In genomic region chr4:40268204-40268813, GRCm38 (mm10) we compare ENCODE assay signal across 8 mouse cellular contexts. TPM values are rescaled to one million over a fixed set of nuclear protein-coding genes. Genes with fewer than 3 reads are reported as not detected.
DNase-seq lines count a peak whose midpoint lies in the region; ATAC-seq and TF ChIP-seq lines count a peak whose summit lies in the region.

No protein-coding gene starts in this region.

- H3K9ac ChIP-seq in hindbrain, postnatal 0 days (replicated peaks; ENCODE audit: low read length): peak overlapping the region; percentile 78

- intact Hi-C loops in left cerebral cortex, adult 2 months (cut with DNase I): loop anchor here (2.0 kb wide), 1 partner anchor 126 kb away; the partner anchor contains the start of gene Aco1

- peak overlapping the region; percentile 74 for H3K4me3 ChIP-seq in hindbrain, postnatal 0 days (ENCODE audit: low read length)
- peak overlapping the region; percentile 58 for H3K4me3 ChIP-seq in left cerebral cortex, adult 2 months

- H3K4me2 ChIP-seq in hindbrain, postnatal 0 days (ENCODE audit: low read depth, low read length): peak overlapping the region; percentile 94

- WGBS in hindbrain, postnatal 0 days: 0% methylated on average over 45 of the region's 50 CpGs

- TF ChIP-seq CTCF in hindbrain, postnatal 0 days (IDR thresholded peaks at IDR 0.05; ENCODE audit: low read depth): peak; percentile 56
- peak; percentile 46 for TF ChIP-seq CTCF in left cerebral cortex, adult 2 months (IDR thresholded peaks at IDR 0.05)

- no peaks in the 10 kb centered on the region for H3K27me3 ChIP-seq in hindbrain, postnatal 0 days (ENCODE audit: insufficient read depth, low read length)

- peak overlapping the region; percentile 96 for H3K27ac ChIP-seq in hindbrain, postnatal 0 days
- H3K27ac ChIP-seq in left cerebral cortex, adult 2 months: peak overlapping the region; percentile 91

- no peaks in the 10 kb centered on the region; the same call in 1 of the 2 replicates for H3K4me1 ChIP-seq in hindbrain, postnatal 0 days (ENCODE audit: insufficient read depth, low read length)

- H3K36me3 ChIP-seq in hindbrain, postnatal 0 days (ENCODE audit: insufficient read depth, low read length): no peaks in the 10 kb centered on the region; the same call in 1 of the 2 replicates

- peak; percentile 89 for ATAC-seq in hindbrain, postnatal 0 days
- ATAC-seq in megakaryocyte, adult 5-6 weeks (ENCODE audit: poor library complexity, severe bottlenecking): peak; percentile 62

- peak; percentile 86 for DNase-seq in T-cell, adult 2 months (ENCODE audit: low spot score)
- peak; percentile 72 to 80 for DNase-seq in cerebellum, postnatal 36 days
- DNase-seq in gastrocnemius, adult 18-20 months (ENCODE audit: low spot score): peak; percentile 88
- DNase-seq in hindbrain, postnatal 0 days (ENCODE audit: low spot score): peak; percentile 97
- peak; percentile 91 to 92 for DNase-seq in left cerebral cortex, adult 2 months (ENCODE audit: extremely low spot score in 1 of 2, low spot score in 2 of 2)
- peak; percentile 91 to 93 for DNase-seq in right cerebral cortex, adult 2 months (ENCODE audit: low spot score in 2 of 2)
- DNase-seq in urinary bladder, postnatal 14 days (ENCODE audit: low spot score): peak; percentile 91

- no peaks in the 10 kb centered on the region for H3K9me3 ChIP-seq in hindbrain, postnatal 0 days (ENCODE audit: low read length)

RNA-seq across cellular contexts. Expression of gene Smim27, which starts 1.1 kb away (rescaled TPM):
- total RNA-seq in gastrocnemius, adult 18-20 months (2021): 10 to 100 TPM; 45.8 to 47.7 TPM
- 0.31 and 1.7 TPM in 2 replicates for total RNA-seq in hindbrain, postnatal 0 days (2014; rRNA removed)
- 19.1 and 28.5 TPM in 2 replicates for polyA plus RNA-seq in hindbrain, postnatal 0 days (2015; fragmentation: Nextera tagmentation; extraction: Ambion mirVana)
- total RNA-seq in left cerebral cortex, adult 2 months (2021): 10 to 100 TPM; 10.3 to 11.8 TPM
- 15.8 and 19.0 TPM in 2 replicates for total RNA-seq in megakaryocyte, adult 5-6 weeks (2015)
- total RNA-seq in megakaryocyte, adult 5-6 weeks (2017): 8.3 and 11.3 TPM in 2 replicates

RNA-seq across cellular contexts. Expression of gene Topors, which starts 1.3 kb away (rescaled TPM):
- 1 to 10 TPM; 7.2 to 7.7 TPM for total RNA-seq in gastrocnemius, adult 18-20 months (2021)
- 19.1 and 21.3 TPM in 2 replicates for total RNA-seq in hindbrain, postnatal 0 days (2014; rRNA removed)
- polyA plus RNA-seq in hindbrain, postnatal 0 days (2015; fragmentation: Nextera tagmentation; extraction: Ambion mirVana): 30.0 and 30.7 TPM in 2 replicates
- 10 to 100 TPM; 19.2 to 21.9 TPM for total RNA-seq in left cerebral cortex, adult 2 months (2021)
- total RNA-seq in megakaryocyte, adult 5-6 weeks (2015): 23.8 and 27.2 TPM in 2 replicates
- 43.1 and 46.2 TPM in 2 replicates for total RNA-seq in megakaryocyte, adult 5-6 weeks (2017)

RNA-seq across cellular contexts. Expression of gene Ndufb6, which starts 10.9 kb away (rescaled TPM):
- 100 to 1,000 TPM; 251 to 279 TPM for total RNA-seq in gastrocnemius, adult 18-20 months (2021)
- 180 TPM in 2 replicates for total RNA-seq in hindbrain, postnatal 0 days (2014; rRNA removed)
- 453 and 456 TPM in 2 replicates for polyA plus RNA-seq in hindbrain, postnatal 0 days (2015; fragmentation: Nextera tagmentation; extraction: Ambion mirVana)
- 100 to 1,000 TPM; 164 to 187 TPM for total RNA-seq in left cerebral cortex, adult 2 months (2021)
- 107 and 117 TPM in 2 replicates for total RNA-seq in megakaryocyte, adult 5-6 weeks (2015)
- total RNA-seq in megakaryocyte, adult 5-6 weeks (2017): 33.3 and 47.0 TPM in 2 replicates

RNA-seq across cellular contexts. Expression of gene Ddx58, which starts 28.7 kb away (rescaled TPM):
- total RNA-seq in gastrocnemius, adult 18-20 months (2021): 1 to 10 TPM; 1.6 to 2.8 TPM
- 4.2 and 7.0 TPM in 2 replicates for total RNA-seq in hindbrain, postnatal 0 days (2014; rRNA removed)
- polyA plus RNA-seq in hindbrain, postnatal 0 days (2015; fragmentation: Nextera tagmentation; extraction: Ambion mirVana): 2.3 and 4.2 TPM in 2 replicates
- total RNA-seq in left cerebral cortex, adult 2 months (2021): 1 to 10 TPM; 3.6 to 4.2 TPM
- total RNA-seq in megakaryocyte, adult 5-6 weeks (2015): 27.7 and 34.4 TPM in 2 replicates
- total RNA-seq in megakaryocyte, adult 5-6 weeks (2017): 31.1 and 32.6 TPM in 2 replicates

Comparison
In these comparisons a context has a peak if more than half of its experiments do, and no peak if none do; other contexts are left out.
1. Peak in every context shown above with its lines: DNase-seq, ATAC-seq, H3K4me3 ChIP-seq and H3K27ac ChIP-seq.